ENCODE assay signal across 8 mouse cellular contexts in genomic region chr10:89327004-89327511, GRCm38 (mm10). TPM values are rescaled to one million over a fixed set of nuclear protein-coding genes. Genes with fewer than 3 reads are reported as not detected.
DNase-seq lines count a peak whose midpoint lies in the region; ATAC-seq and TF ChIP-seq lines count a peak whose summit lies in the region.

No protein-coding gene starts in this region.

- no peak overlapping the region for H3K9ac ChIP-seq in embryonic facial prominence, embryonic 12.5 days

- no peak for TF ChIP-seq POLR2A in bone marrow, adult 2 months (IDR thresholded peaks at IDR 0.05; ENCODE audit: borderline replicate concordance, control insufficient read depth, low read depth, low read length)
- TF ChIP-seq POLR2A in lung, adult 2 months (IDR thresholded peaks at IDR 0.05; ENCODE audit: borderline replicate concordance, extremely low read depth, low read depth, low read length): no peak

- H3K4me2 ChIP-seq in embryonic facial prominence, embryonic 12.5 days (replicated peaks): no peak overlapping the region; the same call in 1 of the 2 replicates

- H3K9me3 ChIP-seq in E14TG2a.4 (ENCODE audit: low read length): peaks cover 19% of the 10 kb centered on the region
- no peaks in the 10 kb centered on the region for H3K9me3 ChIP-seq in embryonic facial prominence, embryonic 12.5 days

- no peaks in the 10 kb centered on the region for H3K36me3 ChIP-seq in E14TG2a.4 (ENCODE audit: insufficient read depth, low read length)
- no peaks in the 10 kb centered on the region for H3K36me3 ChIP-seq in embryonic facial prominence, embryonic 12.5 days

- peaks cover 3% of the 10 kb centered on the region; the same call in 1 of the 2 replicates for H3K4me1 ChIP-seq in E14TG2a.4 (replicated peaks; ENCODE audit: low read depth, low read length)
- H3K4me1 ChIP-seq in bone marrow, adult 2 months (ENCODE audit: control insufficient read depth, insufficient read depth, low read length): no peaks in the 10 kb centered on the region; the same call in 1 of the 2 replicates
- no peaks in the 10 kb centered on the region for H3K4me1 ChIP-seq in embryonic facial prominence, embryonic 12.5 days
- H3K4me1 ChIP-seq in lung, adult 2 months (ENCODE audit: control insufficient read depth, insufficient read depth, low read length): no peaks in the 10 kb centered on the region

- no peak overlapping the region for H3K4me3 ChIP-seq in E14TG2a.4 (replicated peaks; ENCODE audit: low read length)
- H3K4me3 ChIP-seq in bone marrow, adult 2 months (replicated peaks; ENCODE audit: control insufficient read depth, low read depth, low read length): no peak overlapping the region
- H3K4me3 ChIP-seq in embryonic facial prominence, embryonic 12.5 days: no peak overlapping the region
- H3K4me3 ChIP-seq in lung, adult 2 months (replicated peaks; ENCODE audit: extremely low read depth, low read depth, low read length): no peak overlapping the region

- peak; percentile 63 to 78 for DNase-seq in heart, postnatal 14 days
- peak; percentile 84 for DNase-seq in kidney, postnatal 4 days
- peak; percentile 25 for DNase-seq in lung, adult 2 months
- peak; percentile 32 for DNase-seq in ovary, adult 18-20 months (ENCODE audit: low spot score)
- peak; percentile 73 for DNase-seq in thymus, postnatal 14 days

- 26% methylated on average over 15 of the region's 15 CpGs for WGBS in bone marrow, adult 2 months
- 28% methylated on average over 15 of the region's 15 CpGs for WGBS in embryonic facial prominence, embryonic 12.5 days
- WGBS in lung, adult 2 months: 28% methylated on average over 15 of the region's 15 CpGs

- no peak overlapping the region for H3K27ac ChIP-seq in bone marrow, adult 2 months (ENCODE audit: control insufficient read depth, insufficient read depth, low read depth, low read length, poor library complexity)
- no peak overlapping the region for H3K27ac ChIP-seq in embryonic facial prominence, embryonic 12.5 days

- 0 out of 2 replicates have a peak, but pooled peaks have one; percentile 47 for ATAC-seq in embryonic facial prominence, embryonic 12.5 days (ENCODE audit: insufficient number of reproducible peaks, insufficient read depth, low FRiP score, low TSS enrichment)

- TF ChIP-seq CTCF in E14TG2a.4 (conservative IDR thresholded peaks at IDR 0.05; ENCODE audit: low read length): peak; percentile 90
- peak; percentile 71 for TF ChIP-seq CTCF in bone marrow, adult 2 months (IDR thresholded peaks at IDR 0.05; ENCODE audit: control insufficient read depth, insufficient read depth, low read length)
- TF ChIP-seq CTCF in lung, adult 2 months (IDR thresholded peaks at IDR 0.05; ENCODE audit: insufficient read depth, low read length): peak; percentile 60

- no peaks in the 10 kb centered on the region for H3K27me3 ChIP-seq in E14TG2a.4 (ENCODE audit: insufficient read depth, low read length)
- H3K27me3 ChIP-seq in embryonic facial prominence, embryonic 12.5 days: 0 out of 2 replicates have a peak, but pooled peaks cover 3% of the 10 kb centered on the region

- intact Hi-C loops in heart, postnatal 14 days (cut with DNase I): loop anchor here (1.0 kb wide), 2 partner anchors 56 to 302 kb away; no protein-coding TSS in a partner anchor

RNA-seq across cellular contexts. Expression of gene Ano4, which starts 17.5 kb away (rescaled TPM):
- polyA plus RNA-seq in bone marrow, adult 2 months (2011; ENCODE audit: insufficient read depth, insufficient read length, low replicate concordance, missing spikeins): not detected in 2 replicates
- 1.5 and 2.2 TPM in 2 replicates for polyA plus RNA-seq in embryonic facial prominence, embryonic 12.5 days (2016; fragmentation: Nextera tagmentation; extraction: Ambion mirVana)
- total RNA-seq in heart, postnatal 14 days (2021): 1 to 10 TPM; 3.3 to 4.9 TPM
- 0.12 and 0.27 TPM in 2 replicates for polyA plus RNA-seq in lung, adult 2 months (2012; rRNA removed)

Comparison
In these comparisons a context has a peak if more than half of its experiments do, and no peak if none do; other contexts are left out.
1. DNase-seq: peak in every context shown above with its lines; median percentile 84 in kidney, postnatal 4 days; 73 in thymus, postnatal 14 days; 70 in heart, postnatal 14 days; 32 in ovary, adult 18-20 months; 25 in lung, adult 2 months.